Mouse (Mus musculus): ENCODE results near the gene Fbxl13.

DNA sequence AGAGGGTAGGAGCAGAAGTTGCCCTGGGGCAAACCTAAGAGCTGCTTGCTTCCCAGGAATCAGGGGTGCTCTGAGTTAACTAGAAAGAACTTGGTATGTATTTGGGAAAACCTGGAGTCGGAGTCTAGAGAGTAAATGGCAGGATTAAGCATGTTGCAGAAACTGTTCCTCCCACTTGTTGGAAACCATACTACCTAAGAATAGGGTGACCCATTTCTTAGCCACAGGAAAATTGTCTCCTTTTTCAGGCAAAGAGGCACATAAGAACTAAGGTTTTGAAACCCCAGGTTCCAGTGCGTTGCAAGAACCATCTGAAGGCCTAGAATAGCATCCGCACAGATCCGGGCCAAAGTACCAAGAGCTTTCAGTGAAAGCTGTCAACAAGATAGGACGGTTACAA, 167.0 kb downstream of the Fbxl13 start:
- no peak for TF ChIP-seq GABPA (IDR thresholded peaks at IDR 0.05; ENCODE audit: insufficient replicate concordance, low read depth, low read length)
- TF ChIP-seq EP300 (IDR thresholded peaks at IDR 0.05; ENCODE audit: low read length): no peak
- no peak for TF ChIP-seq CHD2 (IDR thresholded peaks at IDR 0.05; ENCODE audit: low read length)
- no peak for TF ChIP-seq HCFC1 (IDR thresholded peaks at IDR 0.05; ENCODE audit: low read depth, low read length)
- no peak for TF ChIP-seq POLR2A (IDR thresholded peaks at IDR 0.05; ENCODE audit: low read depth, low read length)
- TF ChIP-seq ZC3H11A (IDR thresholded peaks at IDR 0.05; ENCODE audit: low read depth, low read length): no peak
- TF ChIP-seq CTCF (conservative IDR thresholded peaks at IDR 0.05 in 1 of 2, IDR thresholded peaks at IDR 0.05 in 1 of 2; ENCODE audit: low read depth in 2 of 2, low read length in 2 of 2): no peak
- TF ChIP-seq USF2 (conservative IDR thresholded peaks at IDR 0.05; ENCODE audit: low read depth, low read length): no peak
- TF ChIP-seq USF1 (IDR thresholded peaks at IDR 0.05; ENCODE audit: low read depth, low read length): no peak
- TF ChIP-seq MAZ (IDR thresholded peaks at IDR 0.05; ENCODE audit: low read depth, low read length): no peak
- no peak for TF ChIP-seq SIN3A (IDR thresholded peaks at IDR 0.05; ENCODE audit: low read length)

Measured in CH12.LX (cell line).